Mouse (Mus musculus): ENCODE measurements around the gene Nodal.

Nodal gene

GRCm38 (mm10) chr10:61398125-61398524 is 19.6 kb upstream of the Nodal start:
- DNase-seq (ENCODE audit: low spot score in 2 of 2), result no peak

DNA sequence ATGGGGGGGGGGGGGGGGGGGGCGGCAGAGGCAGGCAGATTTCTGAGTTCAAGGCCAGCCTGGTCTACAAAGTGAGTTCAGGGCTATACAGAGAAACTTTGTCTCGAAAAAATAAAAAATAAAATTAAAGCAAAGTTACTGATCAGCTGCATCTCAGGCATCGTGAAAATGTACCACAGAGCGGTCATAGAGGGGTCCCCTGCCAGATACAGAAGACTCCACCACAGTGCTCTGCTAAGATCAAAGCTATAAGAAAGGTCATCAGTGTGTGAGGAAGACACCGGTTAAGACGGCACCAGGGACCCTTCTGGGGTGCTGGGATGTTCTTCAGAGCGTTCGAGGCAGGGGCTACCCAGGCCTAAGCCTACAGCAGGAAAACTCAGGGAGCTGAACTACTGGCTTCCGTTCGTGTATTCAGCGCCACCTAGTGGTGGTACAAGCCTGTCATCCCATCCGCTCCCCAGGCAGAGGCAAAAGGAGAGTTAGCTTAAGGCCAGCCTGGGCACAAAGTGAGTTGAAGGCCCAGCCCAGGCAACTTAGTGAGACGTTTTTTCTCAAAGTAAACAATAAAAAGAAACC is 18.5 kb upstream of the Nodal start:
- peak in 1 of 2 experiments; percentile 39 for DNase-seq (ENCODE audit: low spot score in 2 of 2)

DNA sequence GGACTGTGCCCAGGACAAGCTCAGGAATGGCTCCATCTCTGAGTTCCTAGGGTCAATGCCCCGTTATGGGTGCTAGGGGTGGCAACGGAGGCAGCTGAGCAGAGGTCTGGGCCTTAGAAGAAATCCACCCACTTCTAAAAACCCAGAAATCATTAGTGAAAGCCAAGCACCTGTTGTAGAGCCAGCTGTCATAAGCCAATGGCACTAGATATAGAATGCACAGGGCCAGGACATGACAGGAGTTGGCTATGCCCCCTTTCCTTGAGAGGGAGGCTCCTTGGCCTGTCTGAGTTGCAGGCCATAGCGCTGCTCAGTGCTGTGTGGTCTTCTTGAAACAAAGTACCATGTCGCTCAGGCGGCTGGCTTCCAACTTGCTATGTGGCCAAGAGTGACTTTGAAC is 17.4 kb upstream of the Nodal start:
- DNase-seq (ENCODE audit: low spot score in 2 of 2), result no peak

DNA sequence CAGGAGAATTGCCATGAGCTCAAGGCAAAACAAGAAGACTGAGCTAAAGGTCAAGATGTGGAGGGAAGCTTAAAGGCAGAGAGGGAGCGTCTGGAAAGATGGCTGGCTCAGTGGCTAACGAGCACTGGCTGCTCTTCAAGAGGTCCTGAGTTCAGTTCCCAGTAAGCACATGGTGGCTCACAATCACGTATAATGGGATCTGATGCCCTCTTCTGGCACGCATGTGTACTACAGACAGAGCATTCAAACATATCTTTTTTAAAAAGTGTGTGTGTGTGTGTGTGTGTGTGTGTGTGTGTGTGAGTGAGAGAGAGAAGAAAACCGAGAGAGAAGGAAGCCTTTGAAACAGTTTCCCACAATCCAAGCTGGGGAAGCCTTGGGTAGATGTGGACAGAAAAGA is 15.3 kb upstream of the Nodal start:
- no peak for DNase-seq (ENCODE audit: low spot score in 2 of 2)

GRCm38 (mm10) chr10:61402911-61403310 is 14.9 kb upstream of the Nodal start:
- no peak for DNase-seq (ENCODE audit: low spot score in 2 of 2)

GRCm38 (mm10) chr10:61405958-61406357 is 11.8 kb upstream of the Nodal start:
- no peak for DNase-seq (ENCODE audit: low spot score in 2 of 2)

- DNase-seq (ENCODE audit: low spot score in 2 of 2), result no peak
Measured at GRCm38 (mm10) chr10:61409776-61410175, 8.0 kb upstream of the Nodal start.

GRCm38 (mm10) chr10:61410193-61410592 is 7.6 kb upstream of the Nodal start:
- DNase-seq (ENCODE audit: low spot score in 2 of 2), result no peak

GRCm38 (mm10) chr10:61412910-61413625 is 4.7 kb upstream of the Nodal start:
- DNase-seq (ENCODE audit: low spot score in 2 of 2), result no peak

- DNase-seq (ENCODE audit: low spot score in 2 of 2), result no peak
Measured at GRCm38 (mm10) chr10:61415240-61415639, 2.5 kb upstream of the Nodal start.

GRCm38 (mm10) chr10:61415890-61416289 is 1.9 kb upstream of the Nodal start:
- no peak for DNase-seq (ENCODE audit: low spot score in 2 of 2)

DNA sequence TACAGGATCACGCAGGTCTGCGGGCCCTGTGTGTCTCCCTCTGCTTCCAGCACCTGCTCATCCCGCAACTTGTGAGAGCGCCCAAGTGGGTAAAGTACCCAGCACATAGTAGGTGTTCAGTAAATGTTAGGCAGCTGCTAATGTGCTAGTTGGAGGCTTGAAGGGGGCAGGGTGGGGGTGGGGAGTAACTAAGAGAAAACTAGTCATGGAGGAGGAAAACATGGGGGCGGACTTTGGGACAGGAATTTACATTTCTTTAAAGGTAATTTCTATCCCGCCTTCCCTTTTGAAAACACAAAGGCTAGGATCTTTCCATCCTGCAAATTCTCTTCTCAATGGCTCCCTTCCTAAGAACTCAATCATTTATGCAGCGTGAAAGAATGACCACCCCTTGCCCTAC is 1.2 kb upstream of the Nodal start:
- no peak for DNase-seq (ENCODE audit: low spot score in 2 of 2)

DNA sequence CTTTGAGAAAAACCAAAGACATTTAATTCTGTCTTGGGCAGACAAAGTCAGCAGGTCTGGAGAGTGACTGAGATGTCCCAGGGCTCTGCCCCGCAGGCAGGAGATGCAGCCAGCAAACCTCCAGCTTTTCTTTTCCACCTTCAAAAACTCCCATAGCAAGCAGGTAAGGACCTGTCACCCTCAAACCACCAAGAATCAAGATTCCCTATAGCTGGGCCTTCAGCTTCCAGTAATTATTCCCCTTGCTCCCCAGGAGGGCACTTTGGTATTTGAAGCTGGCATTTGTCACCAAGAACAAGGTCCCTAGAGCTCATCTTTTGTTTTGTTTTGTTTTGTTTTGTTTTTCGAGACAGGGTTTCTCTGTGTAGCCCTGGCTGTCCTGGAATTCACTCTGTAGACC is 726 bp upstream of the Nodal start:
- DNase-seq (ENCODE audit: low spot score in 2 of 2), result no peak

- no peak for DNase-seq (ENCODE audit: low spot score in 2 of 2)
Measured at GRCm38 (mm10) chr10:61418131-61418900, 544 bp downstream of the Nodal start.

- DNase-seq (ENCODE audit: low spot score in 2 of 2), result no peak
Measured at GRCm38 (mm10) chr10:61419146-61419545, 1.4 kb downstream of the Nodal start.

DNA sequence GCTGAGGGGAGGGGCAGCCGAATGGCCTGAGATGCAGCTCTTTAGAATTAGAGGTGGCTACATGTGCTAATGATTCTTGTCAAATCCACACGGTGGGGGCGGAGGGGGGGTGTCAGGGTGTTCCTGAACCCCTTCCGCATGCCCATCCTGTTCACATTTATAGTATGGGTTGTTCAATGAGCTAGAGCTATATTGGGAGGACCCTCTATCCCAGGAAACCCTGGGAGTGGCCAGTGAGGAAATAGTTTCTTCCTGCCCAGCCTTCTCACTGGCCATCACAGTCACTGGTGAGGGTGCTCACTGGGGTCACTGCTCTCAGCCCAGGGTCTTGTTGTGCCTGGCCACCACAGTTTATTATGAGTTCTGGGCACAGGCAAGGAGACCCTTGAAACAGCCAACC is 2.2 kb downstream of the Nodal start:
- no peak for DNase-seq (ENCODE audit: low spot score in 2 of 2)

- no peak for DNase-seq (ENCODE audit: low spot score in 2 of 2)
Measured at GRCm38 (mm10) chr10:61422861-61423260, 5.1 kb downstream of the Nodal start.

DNA sequence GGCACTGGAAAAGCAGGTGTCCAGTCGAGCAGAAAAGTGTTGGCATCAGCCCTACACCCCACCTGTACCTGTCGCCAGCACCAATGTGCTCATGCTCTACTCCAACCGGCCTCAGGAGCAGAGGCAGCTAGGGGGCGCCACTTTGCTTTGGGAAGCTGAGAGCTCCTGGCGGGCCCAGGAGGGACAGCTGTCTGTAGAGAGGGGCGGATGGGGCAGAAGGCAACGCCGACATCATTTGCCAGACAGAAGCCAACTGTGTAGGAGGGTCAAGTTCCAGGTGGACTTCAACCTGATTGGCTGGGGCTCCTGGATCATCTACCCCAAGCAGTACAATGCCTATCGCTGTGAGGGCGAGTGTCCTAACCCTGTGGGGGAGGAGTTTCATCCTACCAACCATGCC is 5.5 kb downstream of the Nodal start:
- peak in 1 of 2 experiments; percentile 21 for DNase-seq (ENCODE audit: low spot score in 2 of 2)

DNA sequence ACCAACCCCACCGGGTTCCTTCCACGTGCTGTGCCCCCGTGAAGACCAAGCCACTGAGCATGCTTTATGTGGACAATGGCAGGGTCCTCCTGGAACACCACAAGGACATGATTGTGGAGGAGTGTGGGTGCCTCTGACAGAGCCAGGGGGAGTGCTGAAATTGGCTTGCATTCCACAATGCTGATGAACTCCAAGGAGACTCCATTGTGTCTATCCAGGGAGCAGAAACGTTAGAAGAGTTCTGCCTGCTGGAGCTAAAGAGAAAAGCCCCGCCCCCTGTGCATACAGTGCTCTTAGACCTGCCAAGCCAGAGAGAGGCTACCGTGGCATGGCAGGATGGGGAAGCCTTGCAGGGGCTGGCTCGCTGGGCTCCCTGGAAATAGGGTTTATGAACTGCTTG is 6.7 kb downstream of the Nodal start:
- DNase-seq (ENCODE audit: low spot score in 2 of 2), result no peak

DNA sequence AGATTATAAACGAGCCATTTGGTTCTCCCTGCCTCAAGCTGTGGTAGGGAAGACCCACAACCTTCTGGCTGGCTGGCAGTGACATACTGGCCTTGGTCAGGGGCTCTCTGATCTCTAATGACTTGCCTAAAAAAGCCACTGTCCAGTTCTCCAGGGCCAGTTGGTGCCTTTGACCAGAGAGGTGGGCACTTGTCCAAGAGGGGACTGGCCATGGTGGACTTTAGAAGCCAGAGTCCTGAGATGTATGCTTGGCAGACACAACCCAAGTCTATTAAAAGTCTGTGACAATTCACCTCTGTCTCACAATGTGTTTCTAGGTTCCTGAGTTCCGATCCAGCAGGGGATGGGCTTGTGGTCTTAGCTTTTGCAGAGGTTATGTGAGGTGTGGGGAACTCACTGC is 7.3 kb downstream of the Nodal start:
- DNase-seq (ENCODE audit: low spot score in 2 of 2), result no peak

GRCm38 (mm10) chr10:61426251-61426757 is 8.5 kb downstream of the Nodal start:
- DNase-seq (ENCODE audit: low spot score in 2 of 2), result no peak

- DNase-seq (ENCODE audit: low spot score in 2 of 2), result no peak
Measured at GRCm38 (mm10) chr10:61427951-61428350, 10.2 kb downstream of the Nodal start.

DNA sequence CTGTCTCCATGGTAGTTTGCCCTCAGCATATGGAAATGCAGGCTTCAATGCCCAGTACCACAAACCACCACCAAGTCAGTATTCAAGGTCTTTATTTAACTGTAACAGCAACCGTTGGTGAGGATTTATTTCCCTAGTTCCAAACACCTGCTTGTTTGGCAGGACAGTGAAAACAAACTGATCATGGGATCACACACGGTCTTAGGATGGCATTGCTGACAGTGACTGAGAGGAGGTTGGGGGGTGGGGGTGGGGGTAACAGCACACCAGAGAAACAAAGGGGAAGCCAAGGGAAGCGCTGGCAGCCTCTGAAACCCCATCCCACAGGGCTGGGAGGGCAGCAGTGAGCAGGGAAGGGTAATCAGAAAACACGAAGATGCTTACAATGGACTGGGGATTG is 10.6 kb downstream of the Nodal start:
- no peak for DNase-seq (ENCODE audit: low spot score in 2 of 2)
